In the genomic region with DNA sequence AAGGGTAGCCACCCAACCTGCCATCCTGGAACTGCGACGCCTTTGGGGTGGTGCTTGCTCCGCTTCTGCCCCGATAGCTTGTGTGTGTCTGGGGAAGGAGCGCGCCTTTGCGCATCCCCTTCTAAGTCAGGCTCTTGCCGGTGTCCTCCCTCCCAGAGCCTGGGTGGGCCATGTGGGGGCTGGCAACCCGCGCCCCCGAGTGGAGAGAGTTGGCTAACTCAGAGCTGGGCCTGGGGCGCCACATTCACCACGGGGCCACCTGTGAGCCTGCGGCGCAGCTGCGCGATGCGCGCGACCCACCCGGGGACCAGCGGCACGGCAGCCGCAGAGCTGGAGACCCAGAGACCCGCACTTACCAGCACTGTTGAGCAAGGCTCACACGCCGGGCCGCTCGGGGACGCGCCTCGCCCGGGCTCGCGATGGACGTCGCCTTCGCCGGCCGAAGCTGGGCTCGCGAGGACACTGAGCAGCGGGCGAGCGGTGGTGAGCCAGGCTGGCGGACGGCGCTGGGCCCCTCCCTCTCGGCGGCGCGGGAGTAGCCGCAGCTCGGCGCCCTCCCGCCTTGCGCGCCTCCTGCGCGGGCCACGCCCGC, we compare ENCODE assay signal across 8 mouse cellular contexts. TPM values are rescaled to one million over a fixed set of nuclear protein-coding genes. Genes with fewer than 3 reads are reported as not detected.
A peak's percentile ranks its signal among the peaks of the same experiment; 100 is the strongest.
DNase-seq lines count a peak whose midpoint lies in the region.

TSS of gene Slc24a2 (minus strand) at position 518 of the 592 bp plus-strand sequence.

- peak; percentile 21 for DNase-seq in urinary bladder, adult 2 months (ENCODE audit: low spot score)
- DNase-seq in urinary bladder, postnatal 10 days (ENCODE audit: low spot score) = no peak
- peak; percentile 81 for DNase-seq in embryo, embryonic 9.5 days (ENCODE audit: extremely low spot score)
- peak; percentile 8 to 14 for DNase-seq in heart, adult 9 months (ENCODE audit: low spot score in 2 of 2)
- DNase-seq in kidney, postnatal 4 days = peak; percentile 70 to 77
- peak; percentile 35 for DNase-seq in lung, postnatal 10 days
- peak; percentile 60 for DNase-seq in right cerebral cortex, postnatal 14 days
- no peak for DNase-seq in spleen, adult 18-20 months

RNA-seq across cellular contexts. Expression of gene Slc24a2, which starts in this region (rescaled TPM):
- polyA plus RNA-seq in urinary bladder, adult 2 months (2012; rRNA removed) = 0.04 and 0.06 TPM in 2 replicates

Comparison
In these comparisons a context has a peak if more than half of its experiments do, and no peak if none do; other contexts are left out.
1. Peak in DNase-seq in urinary bladder, adult 2 months; RNA of the gene not detected or under 1 TPM.
2. DNase-seq: peak in embryo, embryonic 9.5 days (single experiment), heart, adult 9 months (2 of 2), kidney, postnatal 4 days (2 of 2), lung, postnatal 10 days (single experiment) and right cerebral cortex, postnatal 14 days (single experiment); none in urinary bladder, postnatal 10 days (single experiment) and spleen, adult 18-20 months (0 of 2).